Mouse (Mus musculus) cerebellum, adult 18-20 months (tissue): ENCODE data around the gene Abcb8.

Experiments used
- DNase-seq, 2 experiments: peaks; one replicate each; pipeline ENCODE4 v3.0.0; 2021

Gene Abcb8

GRCm38 (mm10) chr5:24393392-24393997 is at the start of gene Abcb8:
Abcb8 (plus strand) TSS chr5:24393663.
- peak; percentile 78 to 84 for DNase-seq

DNA sequence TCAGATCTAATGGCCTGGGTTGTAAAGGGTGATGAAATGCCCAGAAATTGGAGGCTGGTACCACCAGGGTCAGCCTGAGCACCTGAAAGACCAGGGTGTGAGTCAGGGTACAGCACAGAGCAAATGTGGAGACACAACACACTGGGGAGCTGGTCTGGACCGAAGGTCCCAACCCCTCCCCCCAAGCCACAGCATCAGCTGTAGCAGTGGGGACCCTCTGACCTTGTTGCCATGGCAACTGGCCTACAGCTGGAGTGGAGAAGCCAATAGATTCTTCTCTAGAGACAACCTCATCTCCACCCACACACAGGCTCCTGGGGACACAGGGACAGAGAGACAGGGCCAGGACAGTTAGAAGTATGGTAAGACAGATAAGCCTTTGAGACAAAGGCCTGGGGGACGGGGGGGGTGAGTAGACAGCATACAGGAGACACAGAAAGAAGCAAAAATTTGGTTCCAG is 49.5 kb upstream of the Abcb8 start:
- DNase-seq = no peak

DNA sequence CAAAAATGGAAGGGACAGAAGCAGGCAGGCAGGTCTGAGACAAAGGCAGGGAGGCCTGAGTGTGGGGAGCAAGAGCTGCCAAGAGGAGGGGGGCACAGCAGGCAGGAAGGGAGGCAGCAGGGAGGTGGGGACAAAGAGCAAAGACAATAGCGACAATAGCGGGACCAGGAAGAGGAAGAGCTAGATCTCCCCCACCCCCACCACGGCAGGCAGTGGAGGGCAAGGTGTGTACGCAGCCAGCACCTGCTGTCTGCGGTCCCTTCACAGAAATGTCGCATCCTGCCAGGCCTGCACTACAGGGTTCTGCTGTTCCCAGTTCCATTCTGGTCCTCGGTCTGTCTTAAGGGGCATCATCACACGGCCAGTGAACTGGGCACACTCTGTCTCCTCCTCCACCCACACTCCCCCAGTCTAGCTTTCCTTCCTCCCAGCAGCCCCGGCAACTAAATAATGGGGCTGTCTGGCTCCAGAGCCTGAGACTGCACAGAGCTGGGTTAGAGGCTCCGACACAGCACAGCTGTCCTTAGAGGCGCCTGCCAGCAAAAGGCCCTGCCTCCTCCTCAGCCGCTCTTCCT is 48.9 kb upstream of the Abcb8 start:
- peak in 1 of 2 experiments; percentile 20 for DNase-seq

DNA sequence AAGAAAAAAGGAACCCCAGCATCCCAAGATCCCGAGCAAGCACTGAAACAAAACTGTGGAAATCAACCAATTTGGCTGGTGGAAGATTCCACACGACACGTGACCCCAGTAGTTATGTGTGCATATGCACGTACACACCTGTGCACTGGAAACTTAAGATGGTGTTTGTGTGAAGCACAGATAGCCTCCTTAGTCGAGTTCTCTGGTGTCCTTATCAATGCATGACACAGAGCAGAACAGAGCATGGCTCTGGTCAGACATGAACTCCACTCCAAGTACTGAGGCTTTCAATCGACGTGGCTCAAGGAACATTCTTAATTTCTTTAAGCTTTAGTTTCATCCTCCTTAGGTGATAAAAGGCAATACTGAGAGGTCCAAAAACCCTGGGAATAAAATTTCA is 47.1 kb upstream of the Abcb8 start:
- DNase-seq = no peak

GRCm38 (mm10) chr5:24347186-24347875 is 46.1 kb upstream of the Abcb8 start:
- DNase-seq = no peak

DNA sequence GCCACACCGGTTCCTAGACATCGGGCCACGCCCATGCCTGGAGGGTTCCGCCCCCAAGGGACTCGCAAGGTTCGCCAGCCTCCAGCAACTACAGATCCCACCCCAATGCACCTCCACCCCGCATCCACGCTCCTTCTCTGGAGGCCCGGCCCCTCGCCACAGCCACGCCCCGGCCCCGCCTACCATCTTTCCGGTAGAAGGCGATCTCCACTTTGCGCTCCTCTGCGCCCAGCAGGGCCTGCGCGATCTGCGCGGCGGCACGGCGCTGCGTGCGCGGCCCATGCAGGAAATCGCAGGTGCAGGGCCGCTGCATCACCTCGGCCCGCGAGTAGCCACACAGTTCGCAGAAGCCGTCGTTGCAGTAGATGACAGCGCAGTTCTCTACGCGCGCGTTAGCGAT is 45.3 kb upstream of the Abcb8 start:
- DNase-seq = peak; percentile 78 to 84

DNA sequence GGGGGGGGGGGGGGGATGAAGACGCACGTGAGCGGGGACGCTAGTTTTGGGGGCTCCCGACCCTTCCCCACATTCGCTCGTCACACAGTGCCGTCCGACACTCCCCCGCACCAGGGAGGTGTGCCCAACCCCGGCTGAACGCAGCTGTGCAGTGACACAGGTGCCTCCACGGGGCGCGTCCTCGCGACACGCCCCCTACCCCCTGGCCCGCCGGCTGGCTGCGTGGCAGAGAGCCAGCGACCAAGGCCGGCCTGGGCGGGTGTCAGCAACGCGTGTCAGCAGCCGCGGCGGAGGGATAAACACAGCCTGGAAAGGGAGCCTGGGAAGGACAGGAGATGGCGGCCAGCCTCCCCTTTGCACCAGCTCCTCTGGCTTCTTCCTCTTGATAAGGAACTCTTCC is 44.9 kb upstream of the Abcb8 start:
- DNase-seq = peak; percentile 27 to 54

DNA sequence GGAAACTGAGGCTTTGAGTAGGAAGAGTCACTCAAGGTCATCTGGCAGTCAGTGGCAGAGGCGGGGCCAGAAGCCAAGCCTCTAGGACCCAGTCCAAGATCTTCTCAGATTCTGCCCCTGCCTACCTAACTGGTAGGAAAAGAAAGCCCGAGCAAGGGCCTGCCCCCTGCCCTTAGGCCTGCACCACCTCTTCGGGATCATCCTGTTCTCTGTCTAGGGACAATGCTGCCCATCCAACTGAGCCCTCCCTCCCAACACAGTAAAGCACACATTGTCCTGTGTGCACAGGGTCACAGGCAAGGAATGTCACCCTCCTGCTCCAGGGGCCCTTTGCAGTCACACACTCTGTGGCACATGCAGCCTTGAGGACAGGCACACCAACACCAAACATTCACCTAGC is 43.4 kb upstream of the Abcb8 start:
- peak in 1 of 2 experiments; percentile 18 for DNase-seq

- DNase-seq = peak in 1 of 2 experiments; percentile 46
These were observed 42.8 kb upstream of the Abcb8 start for GRCm38 (mm10) chr5:24350531-24351250.

GRCm38 (mm10) chr5:24351278-24351677 is 42.2 kb upstream of the Abcb8 start, which contains the start of gene Kcnh2:
Kcnh2 (minus strand) TSS chr5:24351604.
- no peak for DNase-seq

GRCm38 (mm10) chr5:24351701-24352171 is 41.7 kb upstream of the Abcb8 start:
- DNase-seq = peak; percentile 91 to 93

DNA sequence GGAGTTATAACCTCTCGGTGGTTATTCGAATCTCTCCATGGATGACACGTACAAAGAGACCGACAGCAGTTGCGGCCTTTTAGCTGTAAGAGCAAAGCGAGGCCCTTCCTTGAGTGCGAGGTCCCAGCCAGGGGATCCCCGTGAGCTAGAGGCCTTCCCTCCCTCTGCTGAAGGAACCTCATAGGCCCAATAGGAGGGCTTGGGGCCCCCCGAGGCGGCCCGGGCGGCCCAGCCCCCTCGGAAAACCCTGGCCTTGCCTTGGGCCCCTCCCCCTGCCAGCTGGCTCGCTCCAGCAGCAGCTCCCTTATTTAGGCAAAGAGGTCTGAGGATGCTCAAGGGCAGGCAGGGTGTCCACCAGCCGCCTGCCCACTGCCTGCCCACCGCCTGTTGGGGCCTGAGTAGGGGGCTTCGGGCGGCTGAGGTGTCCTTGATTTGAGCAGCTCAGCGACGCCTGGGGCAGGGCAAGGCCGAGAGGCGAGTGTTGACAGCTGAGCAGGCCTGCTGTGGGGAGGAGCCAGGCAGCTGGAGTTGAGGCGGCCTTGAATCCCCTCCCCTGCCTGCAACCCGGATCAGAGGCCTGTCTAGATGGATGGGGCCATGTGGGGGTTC is 41.1 kb upstream of the Abcb8 start:
- peak; percentile 28 to 39 for DNase-seq

DNA sequence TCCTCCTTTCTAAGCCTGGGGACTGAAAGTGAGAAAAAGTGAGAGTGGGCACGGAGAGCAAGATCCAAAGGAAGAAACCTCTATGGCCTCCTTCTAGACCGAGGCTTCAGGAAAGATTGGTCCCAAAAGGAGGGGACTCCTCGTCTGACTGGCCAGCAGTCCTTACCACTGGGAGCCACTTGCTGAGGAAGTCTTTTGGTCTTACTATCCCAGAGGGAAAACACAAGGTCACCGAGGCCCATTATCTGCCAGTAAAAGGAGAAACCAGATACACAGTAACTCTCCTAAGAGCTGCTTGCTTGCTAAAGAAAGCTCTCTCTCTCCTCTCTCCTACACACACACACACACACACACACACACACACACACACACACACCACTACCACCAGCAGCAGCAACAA is 40.1 kb upstream of the Abcb8 start:
- DNase-seq = no peak

- no peak for DNase-seq
These were observed 36.7 kb upstream of the Abcb8 start for GRCm38 (mm10) chr5:24356764-24357163.

DNA sequence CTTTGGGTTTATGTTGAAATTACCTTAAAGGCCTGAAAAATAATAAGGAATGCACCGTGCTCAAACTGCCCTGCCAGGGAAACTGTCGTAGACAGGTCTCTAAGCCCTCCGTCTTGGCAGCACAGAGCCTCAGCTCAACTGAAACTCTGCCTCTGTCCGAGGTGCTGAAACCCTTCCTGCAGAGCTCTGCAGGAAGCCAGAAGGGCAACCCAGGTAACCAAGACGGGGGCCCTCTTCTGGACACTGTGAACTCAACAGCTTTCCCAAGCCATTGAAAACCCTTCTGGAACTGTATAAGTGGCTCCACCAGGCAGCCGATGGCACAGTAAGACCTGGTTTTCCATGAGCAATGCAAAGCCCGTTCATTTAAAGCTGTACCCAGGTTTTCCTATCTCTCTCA is 36.0 kb upstream of the Abcb8 start:
- peak; percentile 29 to 52 for DNase-seq

DNA sequence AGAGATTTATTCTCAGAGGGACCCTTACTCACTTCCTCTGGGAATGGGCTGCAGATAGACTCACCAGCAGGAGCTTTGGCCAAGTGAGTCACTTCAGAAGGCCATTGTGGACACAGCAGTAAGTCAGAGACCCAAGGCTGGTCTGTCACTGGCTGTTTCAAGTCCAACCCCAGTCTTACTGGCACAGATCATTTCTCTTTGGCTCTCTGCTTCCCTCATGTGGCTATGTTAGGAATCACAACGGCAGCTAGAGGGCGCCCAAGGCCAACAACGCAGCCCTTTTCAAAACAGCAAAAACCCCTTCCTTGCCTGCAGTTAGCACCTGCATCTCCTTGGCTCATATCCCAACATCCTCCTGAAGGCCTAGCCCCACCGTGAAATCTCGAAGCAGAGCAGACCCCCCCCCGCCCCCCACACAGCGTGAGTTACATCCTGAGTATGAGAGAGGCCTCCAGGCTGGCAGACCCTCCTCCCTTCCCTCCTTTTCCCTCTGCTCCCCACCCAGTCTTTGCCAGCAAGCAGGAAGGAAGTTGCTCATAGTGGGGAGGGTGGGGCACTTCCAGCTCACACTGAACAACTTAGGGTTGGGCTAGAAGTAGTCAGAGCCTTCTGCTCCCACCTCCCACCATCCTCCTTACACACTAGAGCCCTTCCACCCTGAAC is 32.5 kb upstream of the Abcb8 start:
- peak; percentile 82 to 89 for DNase-seq

- no peak for DNase-seq
These were observed 30.0 kb upstream of the Abcb8 start for GRCm38 (mm10) chr5:24363467-24363866.

DNA sequence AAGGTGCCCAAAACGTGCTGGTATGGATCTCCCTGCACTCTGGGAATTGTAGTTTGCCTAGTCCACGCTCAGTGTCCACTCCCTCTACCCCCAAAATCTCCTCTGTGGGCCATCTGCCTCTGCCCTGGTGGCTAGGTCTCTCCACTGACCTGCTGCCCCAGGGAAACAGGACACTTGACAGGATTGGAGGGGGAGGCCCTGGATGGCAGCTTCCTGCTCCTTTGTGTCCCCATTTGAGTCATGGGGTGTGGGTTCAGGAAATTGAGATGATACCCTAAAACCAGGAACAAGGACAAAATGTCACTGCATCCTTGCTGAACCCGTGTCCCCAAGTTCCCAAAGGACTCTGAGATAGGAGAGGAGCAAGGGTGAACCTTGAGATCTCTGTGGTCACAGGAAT is 29.4 kb upstream of the Abcb8 start:
- no peak for DNase-seq

GRCm38 (mm10) chr5:24364508-24364907 is 29.0 kb upstream of the Abcb8 start, which contains the start of gene Nos3:
Nos3 (plus strand) TSS chr5:24364810.
- DNase-seq = no peak

GRCm38 (mm10) chr5:24364963-24365362 is 28.5 kb upstream of the Abcb8 start:
- DNase-seq = no peak

GRCm38 (mm10) chr5:24365528-24365927 is 27.9 kb upstream of the Abcb8 start:
- DNase-seq = no peak

GRCm38 (mm10) chr5:24366426-24366825 is 27.0 kb upstream of the Abcb8 start:
- DNase-seq = no peak
